Mouse (Mus musculus) left cerebral cortex, adult 11 months (tissue): Measurements from ENCODE around the gene Mprip.

Experiments used
- DNase-seq: peaks from one replicate; pipeline ENCODE4 v3.0.0; 2022; ENCODE audit warnings: low spot score

Gene Mprip

GRCm38 (mm10) chr11:59769307-59769706, 108.2 kb downstream of the Mprip start:
- DNase-seq = no peak

- no peak for DNase-seq
These were observed 108.6 kb downstream of the Mprip start for GRCm38 (mm10) chr11:59769738-59770137.

GRCm38 (mm10) chr11:59770753-59771152, 109.6 kb downstream of the Mprip start:
- DNase-seq = no peak

GRCm38 (mm10) chr11:59772291-59772690, 111.2 kb downstream of the Mprip start:
- DNase-seq = no peak

GRCm38 (mm10) chr11:59772902-59773301, 111.8 kb downstream of the Mprip start:
- no peak for DNase-seq

GRCm38 (mm10) chr11:59774522-59774921, 113.4 kb downstream of the Mprip start:
- no peak for DNase-seq

- no peak for DNase-seq
These were observed 114.5 kb downstream of the Mprip start for GRCm38 (mm10) chr11:59775435-59776148.

GRCm38 (mm10) chr11:59777259-59777658, 116.2 kb downstream of the Mprip start:
- DNase-seq = no peak

- DNase-seq = no peak
These were observed 117.2 kb downstream of the Mprip start for GRCm38 (mm10) chr11:59778181-59778873.

- DNase-seq = no peak
These were observed 117.7 kb downstream of the Mprip start for GRCm38 (mm10) chr11:59778874-59779223.

GRCm38 (mm10) chr11:59779406-59779805, 118.3 kb downstream of the Mprip start:
- no peak for DNase-seq

GRCm38 (mm10) chr11:59780241-59780640, 119.1 kb downstream of the Mprip start:
- no peak for DNase-seq

GRCm38 (mm10) chr11:59782091-59782590, 121.0 kb downstream of the Mprip start:
- DNase-seq = no peak

GRCm38 (mm10) chr11:59783591-59783990, 122.5 kb downstream of the Mprip start:
- DNase-seq = no peak

- DNase-seq = no peak
These were observed 125.5 kb downstream of the Mprip start for GRCm38 (mm10) chr11:59786444-59787198.

GRCm38 (mm10) chr11:59787199-59787781, 126.2 kb downstream of the Mprip start, which contains the start of gene Pld6:
TSS of gene Pld6 (minus strand) at chr11:59787645.
- DNase-seq = no peak

- DNase-seq = no peak
These were observed 128.2 kb downstream of the Mprip start for GRCm38 (mm10) chr11:59789311-59789710.

- DNase-seq = no peak
These were observed 132.3 kb downstream of the Mprip start for GRCm38 (mm10) chr11:59793390-59793789.

GRCm38 (mm10) chr11:59800412-59800811, 139.3 kb downstream of the Mprip start:
- no peak for DNase-seq

- no peak for DNase-seq
These were observed 140.8 kb downstream of the Mprip start for GRCm38 (mm10) chr11:59801881-59802280.

GRCm38 (mm10) chr11:59803516-59803915, 142.4 kb downstream of the Mprip start:
- no peak for DNase-seq

GRCm38 (mm10) chr11:59804409-59805110, 143.5 kb downstream of the Mprip start:
- DNase-seq = no peak
